ENCODE assay signal across 8 mouse cellular contexts in genomic region chr13:4608961-4609409, GRCm38 (mm10). TPM values are rescaled to one million over a fixed set of nuclear protein-coding genes. Genes with fewer than 3 reads are reported as not detected.
DNase-seq lines count a peak whose midpoint lies in the region; ATAC-seq and TF ChIP-seq lines count a peak whose summit lies in the region.

TSS of gene Akr1e1 (minus strand) at chr13:4609174.

- intact Hi-C loops in gastrocnemius, adult 2 months (cut with DNase I): no loop called here
- intact Hi-C loops in left cerebral cortex, adult 2 months (cut with DNase I): loop anchor here (10.0 kb wide), 1 partner anchor 224 kb away; no protein-coding TSS in a partner anchor

- no peaks in the 10 kb centered on the region for H3K27me3 ChIP-seq in hindbrain, postnatal 0 days (ENCODE audit: insufficient read depth, low read length)

- DNase-seq in ZHBTc4 (ENCODE audit: low read depth, low spot score): peak; percentile 96
- peak; percentile 90 for DNase-seq in gastrocnemius, adult 2 months
- peak; percentile 97 for DNase-seq in hindbrain, postnatal 0 days (ENCODE audit: low spot score)
- DNase-seq in left cerebral cortex, adult 2 months (ENCODE audit: extremely low spot score in 1 of 2, low spot score in 2 of 2): peak; percentile 82 to 89
- DNase-seq in right cerebral cortex, adult 2 months (ENCODE audit: low spot score in 2 of 2): peak; percentile 92
- DNase-seq in urinary bladder, postnatal 14 days (ENCODE audit: low spot score): peak; percentile 87

- peak within 1 kb of the TSS; percentile 66 for H3K4me2 ChIP-seq in hindbrain, postnatal 0 days (ENCODE audit: low read depth, low read length)

- TF ChIP-seq CTCF in gastrocnemius, adult 2 months (IDR thresholded peaks at IDR 0.05): no peak
- no peak; the same call in 1 of the 2 replicates for TF ChIP-seq CTCF in hindbrain, postnatal 0 days (IDR thresholded peaks at IDR 0.05; ENCODE audit: low read depth)
- TF ChIP-seq CTCF in left cerebral cortex, adult 2 months (IDR thresholded peaks at IDR 0.05): no peak

- H3K27ac ChIP-seq in gastrocnemius, adult 2 months: peak within 1 kb of the TSS; percentile 89
- peak within 1 kb of the TSS; percentile 77 for H3K27ac ChIP-seq in hindbrain, postnatal 0 days
- peak within 1 kb of the TSS; percentile 81 for H3K27ac ChIP-seq in left cerebral cortex, adult 2 months

- H3K9ac ChIP-seq in hindbrain, postnatal 0 days (replicated peaks; ENCODE audit: low read length): peak within 1 kb of the TSS; percentile 50

- H3K36me3 ChIP-seq in hindbrain, postnatal 0 days (ENCODE audit: insufficient read depth, low read length): no peaks in the 10 kb centered on the region

- 3% methylated on average over 10 of the region's 10 CpGs for WGBS in hindbrain, postnatal 0 days

- ATAC-seq in common myeloid progenitor, adult 5-6 weeks (replicated peaks; ENCODE audit: low read depth, poor library complexity, severe bottlenecking): peak; percentile 99
- ATAC-seq in hindbrain, postnatal 0 days: peak; percentile 100
- ATAC-seq in megakaryocyte, adult 5-6 weeks (ENCODE audit: poor library complexity, severe bottlenecking): peak; percentile 99

- no peaks in the 10 kb centered on the region for H3K4me1 ChIP-seq in hindbrain, postnatal 0 days (ENCODE audit: insufficient read depth, low read length)

- no peaks in the 10 kb centered on the region for H3K9me3 ChIP-seq in hindbrain, postnatal 0 days (ENCODE audit: low read length)

- peak within 1 kb of the TSS; percentile 81 for H3K4me3 ChIP-seq in gastrocnemius, adult 2 months
- H3K4me3 ChIP-seq in hindbrain, postnatal 0 days (ENCODE audit: low read length): peak within 1 kb of the TSS; percentile 58
- H3K4me3 ChIP-seq in left cerebral cortex, adult 2 months: peak within 1 kb of the TSS; percentile 55

RNA-seq across cellular contexts. Expression of gene Akr1e1, which starts in this region (rescaled TPM):
- 15.5 and 25.6 TPM in 2 replicates for total RNA-seq in common myeloid progenitor, adult 5-6 weeks (2017)
- total RNA-seq in gastrocnemius, adult 2 months (2021): 10 to 100 TPM in 1 of 2 experiments, 1 to 10 TPM in 1; 9.7 to 14.5 TPM
- 8.3 and 22.5 TPM in 2 replicates for total RNA-seq in hindbrain, postnatal 0 days (2014; rRNA removed)
- polyA plus RNA-seq in hindbrain, postnatal 0 days (2015; fragmentation: Nextera tagmentation; extraction: Ambion mirVana): 38.2 and 41.2 TPM in 2 replicates
- 10 to 100 TPM; 19.6 to 20.7 TPM for total RNA-seq in left cerebral cortex, adult 2 months (2021)
- 9.4 and 15.6 TPM in 2 replicates for total RNA-seq in megakaryocyte, adult 5-6 weeks (2015)
- total RNA-seq in megakaryocyte, adult 5-6 weeks (2017): 3.3 and 3.9 TPM in 2 replicates

Comparison
In these comparisons a context has a peak if more than half of its experiments do, and no peak if none do; other contexts are left out.
1. Peak in every context shown above with its lines: DNase-seq, ATAC-seq, H3K4me3 ChIP-seq and H3K27ac ChIP-seq.